Mouse (Mus musculus) kidney, embryonic 14.5 days (tissue): ENCODE measurements at regions not wholly inside any gene's neighbourhood (a gene's known extent, or its start where the extent isn't known, plus 50 kb on each side); places are given as distances from the start of the nearest gene placed in this dataset.

Source experiments
- ATAC-seq: fragments of 200-750 bp; cut with Nextera tagmentation; 2 replicates; pipeline ENCODE4 v1.8.0; 2017; ENCODE audit warnings: moderate number of reproducible peaks, mild to moderate bottlenecking, moderate TSS enrichment, moderate library complexity; ENCODE audit not compliant: low FRiP score, low TSS enrichment
- H3K27ac ChIP-seq: fragments of 300-500 bp; sonication (generic); 2 replicates; pipeline ENCODE4 v1.5.1; 2014; ENCODE audit warnings: low read depth, mild to moderate bottlenecking, low read length, moderate library complexity, mixed read lengths
- H3K27me3 ChIP-seq: fragments of 300-500 bp; sonication (generic); 2 replicates; pipeline ENCODE4 v1.6.1; 2014; ENCODE audit warnings: mild to moderate bottlenecking, low read length; ENCODE audit not compliant: control insufficient read depth, insufficient read depth
- H3K36me3 ChIP-seq: fragments of 300-500 bp; sonication (generic); 2 replicates; pipeline ENCODE4 v1.6.1; 2014; ENCODE audit warnings: low read length, mixed read lengths; ENCODE audit not compliant: control insufficient read depth, insufficient read depth
- H3K4me1 ChIP-seq: fragments of 300-500 bp; sonication (generic); 2 replicates; pipeline ENCODE4 v1.6.1; 2014; ENCODE audit warnings: low read length, mixed read lengths; ENCODE audit not compliant: control insufficient read depth, insufficient read depth
- H3K4me2 ChIP-seq: fragments of 300-500 bp; sonication (generic); replicated peaks from 2 replicates; pipeline ENCODE4 v1.6.1; 2014; ENCODE audit warnings: low read depth, mild to moderate bottlenecking, low read length
- H3K4me3 ChIP-seq: fragments of 300-500 bp; sonication (generic); 2 replicates; pipeline ENCODE4 v1.5.1; 2014; ENCODE audit warnings: mild to moderate bottlenecking, low read length
- H3K9ac ChIP-seq: fragments of 300-500 bp; sonication (generic); 2 replicates; pipeline ENCODE4 v1.6.1; 2014; ENCODE audit warnings: low read depth, mild to moderate bottlenecking, low read length, moderate library complexity
- H3K9me3 ChIP-seq: fragments of 300-500 bp; sonication (generic); 2 replicates; pipeline ENCODE4 v1.6.1; 2016; ENCODE audit warnings: low read length; ENCODE audit not compliant: control insufficient read depth
- WGBS: fragments of 180-500 bp; shearing (Covaris S2); extraction: QIAGEN DNeasy Blood & Tissue Kit; methylation state at CpG from one replicate; pipeline ENCODE4 v1.1.7; 2014; 5-methylcytosine and 5-hydroxymethylcytosine counted together

- Histone ChIP-seq H3K9me3 (no peaks in the 10 kb centered on the region), H3K27ac (no peak overlapping the region), H3K27me3 (no peaks in the 10 kb centered on the region), H3K4me1 (no peaks in the 10 kb centered on the region), H3K9ac (no peak overlapping the region), H3K36me3 (no peaks in the 10 kb centered on the region), H3K4me3 (no peak overlapping the region), H3K4me2 (no peak overlapping the region)
- ATAC-seq: no peak
- WGBS: 69% methylated on average over 8 of the region's 8 CpGs
These were observed 921.7 kb upstream of the Lrrc6 start for GRCm38 (mm10) chr15:67422277-67422953.

- 61% methylated on average over 6 of the region's 6 CpGs for WGBS
- no peak overlapping the region for H3K9ac ChIP-seq
- no peak overlapping the region for H3K27ac ChIP-seq
- ATAC-seq: no peak
- no peak overlapping the region for H3K4me2 ChIP-seq
- no peaks in the 10 kb centered on the region for H3K36me3 ChIP-seq
- no peaks in the 10 kb centered on the region for H3K27me3 ChIP-seq
- H3K9me3 ChIP-seq: no peaks in the 10 kb centered on the region
- H3K4me1 ChIP-seq: no peaks in the 10 kb centered on the region
- no peak overlapping the region for H3K4me3 ChIP-seq
These were observed 920.1 kb upstream of the Lrrc6 start for GRCm38 (mm10) chr15:67420776-67421175.

GRCm38 (mm10) chr15:67419733-67420132 is 919.0 kb upstream of the Lrrc6 start:
- Histone ChIP-seq H3K27me3 (no peaks in the 10 kb centered on the region), H3K27ac (no peak overlapping the region), H3K4me3 (no peak overlapping the region), H3K36me3 (no peaks in the 10 kb centered on the region), H3K9ac (no peak overlapping the region), H3K9me3 (no peaks in the 10 kb centered on the region), H3K4me1 (no peaks in the 10 kb centered on the region), H3K4me2 (no peak overlapping the region)
- ATAC-seq: no peak
- WGBS: 94% methylated on average over 1 of the region's 1 CpGs

- no peaks in the 10 kb centered on the region for H3K36me3 ChIP-seq
- no peaks in the 10 kb centered on the region for H3K27me3 ChIP-seq
- H3K4me1 ChIP-seq: no peaks in the 10 kb centered on the region
- H3K4me2 ChIP-seq: no peak overlapping the region
- ATAC-seq: no peak
- 91% methylated on average over 2 of the region's 2 CpGs for WGBS
- no peaks in the 10 kb centered on the region for H3K9me3 ChIP-seq
- H3K4me3 ChIP-seq: no peak overlapping the region
- no peak overlapping the region for H3K27ac ChIP-seq
- no peak overlapping the region for H3K9ac ChIP-seq
These were observed 917.0 kb upstream of the Lrrc6 start for GRCm38 (mm10) chr15:67417742-67418163.

- no peak for ATAC-seq
These were observed 915.1 kb upstream of the Lrrc6 start for GRCm38 (mm10) chr15:67415840-67416239.

GRCm38 (mm10) chr15:67414371-67414930 is 913.7 kb upstream of the Lrrc6 start:
- H3K27me3 ChIP-seq: no peaks in the 10 kb centered on the region
- H3K27ac ChIP-seq: no peak overlapping the region
- no peak for ATAC-seq
- 83% methylated on average over 3 of the region's 3 CpGs for WGBS
- H3K4me3 ChIP-seq: no peak overlapping the region
- H3K4me1 ChIP-seq: no peaks in the 10 kb centered on the region
- no peaks in the 10 kb centered on the region for H3K9me3 ChIP-seq
- no peak overlapping the region for H3K9ac ChIP-seq
- H3K4me2 ChIP-seq: no peak overlapping the region
- H3K36me3 ChIP-seq: no peaks in the 10 kb centered on the region

More at GRCm38 (mm10) chr15:67415840-67416239, 915.1 kb upstream of the Lrrc6 start:
- 73% methylated on average over 2 of the region's 2 CpGs for WGBS
- no peaks in the 10 kb centered on the region for H3K4me1 ChIP-seq
- no peaks in the 10 kb centered on the region for H3K9me3 ChIP-seq
- no peak overlapping the region for H3K4me3 ChIP-seq
- no peak overlapping the region for H3K4me2 ChIP-seq
- no peak overlapping the region for H3K9ac ChIP-seq
- no peaks in the 10 kb centered on the region for H3K27me3 ChIP-seq
- no peaks in the 10 kb centered on the region for H3K36me3 ChIP-seq
- no peak overlapping the region for H3K27ac ChIP-seq

GRCm38 (mm10) chr15:67413581-67413980 is 912.9 kb upstream of the Lrrc6 start:
- no peak overlapping the region for H3K27ac ChIP-seq
- H3K9ac ChIP-seq: no peak overlapping the region
- H3K4me1 ChIP-seq: no peaks in the 10 kb centered on the region
- H3K4me2 ChIP-seq: no peak overlapping the region
- 88% methylated on average over 3 of the region's 3 CpGs for whole genome bisulfite sequencing
- no peak overlapping the region for H3K4me3 ChIP-seq
- no peak for ATAC-seq
- H3K36me3 ChIP-seq: no peaks in the 10 kb centered on the region
- H3K9me3 ChIP-seq: no peaks in the 10 kb centered on the region
- no peaks in the 10 kb centered on the region for H3K27me3 ChIP-seq

- Histone ChIP-seq H3K27ac (no peak overlapping the region), H3K9me3 (no peaks in the 10 kb centered on the region), H3K4me2 (no peak overlapping the region), H3K4me3 (no peak overlapping the region), H3K9ac (no peak overlapping the region), H3K27me3 (no peaks in the 10 kb centered on the region), H3K4me1 (no peaks in the 10 kb centered on the region), H3K36me3 (no peaks in the 10 kb centered on the region)
- no peak for ATAC-seq
- 78% methylated on average over 1 of the region's 1 CpGs for WGBS
These were observed 911.7 kb upstream of the Lrrc6 start for GRCm38 (mm10) chr15:67412394-67412793.

- no peaks in the 10 kb centered on the region for H3K27me3 ChIP-seq
- H3K27ac ChIP-seq: no peak overlapping the region
- no peak for ATAC-seq
- no peaks in the 10 kb centered on the region for H3K36me3 ChIP-seq
- no peak overlapping the region for H3K4me3 ChIP-seq
- no peaks in the 10 kb centered on the region for H3K4me1 ChIP-seq
- WGBS: 85% methylated on average over 2 of the region's 2 CpGs
- no peak overlapping the region for H3K4me2 ChIP-seq
- H3K9ac ChIP-seq: no peak overlapping the region
- H3K9me3 ChIP-seq: no peaks in the 10 kb centered on the region
These were observed 910.9 kb upstream of the Lrrc6 start for GRCm38 (mm10) chr15:67411657-67412056.
